Comparison of ENCODE assay signal across 7 mouse cellular contexts in genomic region chr5:35523735-35524134, GRCm38 (mm10). TPM values are rescaled to one million over a fixed set of nuclear protein-coding genes. Genes with fewer than 3 reads are reported as not detected.
DNase-seq lines count a peak whose midpoint lies in the region; ATAC-seq and TF ChIP-seq lines count a peak whose summit lies in the region.

No protein-coding gene starts in this region.

- peaks cover 2% of the 10 kb centered on the region for H3K4me1 ChIP-seq in ES-Bruce4 (ENCODE audit: control insufficient read depth, insufficient read depth, low read length)
- peaks cover 22% of the 10 kb centered on the region for H3K4me1 ChIP-seq in forebrain, embryonic 12.5 days
- peaks cover 13% of the 10 kb centered on the region for H3K4me1 ChIP-seq in lung, embryonic 15.5 days

- TF ChIP-seq POLR2A in ES-Bruce4 (IDR thresholded peaks at IDR 0.05; ENCODE audit: insufficient read depth, low read length) = no peak

- no peak overlapping the region for H3K4me3 ChIP-seq in ES-Bruce4 (ENCODE audit: low read depth, low read length)
- no peak overlapping the region for H3K4me3 ChIP-seq in forebrain, embryonic 12.5 days (replicated peaks)
- no peak overlapping the region for H3K4me3 ChIP-seq in lung, embryonic 15.5 days

- TF ChIP-seq EP300 in ES-Bruce4 (IDR thresholded peaks at IDR 0.05; ENCODE audit: insufficient read depth, low read depth, low read length) = no peak

- no peak overlapping the region for H3K27ac ChIP-seq in ES-Bruce4 (ENCODE audit: insufficient read depth, low read length)
- H3K27ac ChIP-seq in forebrain, embryonic 12.5 days = no peak overlapping the region
- H3K27ac ChIP-seq in lung, embryonic 15.5 days = no peak overlapping the region

- TF ChIP-seq CTCF in ES-Bruce4 (IDR thresholded peaks at IDR 0.05; ENCODE audit: low read depth, low read length) = peak; percentile 65

- no peaks in the 10 kb centered on the region; the same call in 1 of the 2 replicates for H3K27me3 ChIP-seq in ES-Bruce4 (ENCODE audit: control insufficient read depth, insufficient read depth, low read length, poor library complexity, severe bottlenecking)
- H3K27me3 ChIP-seq in forebrain, embryonic 12.5 days = peaks cover 46% of the 10 kb centered on the region
- H3K27me3 ChIP-seq in lung, embryonic 15.5 days = peaks cover 27% of the 10 kb centered on the region

- H3K9me3 ChIP-seq in ES-Bruce4 (replicated peaks; ENCODE audit: control insufficient read depth, insufficient read depth, low read length, poor library complexity, severe bottlenecking) = no peaks in the 10 kb centered on the region
- H3K9me3 ChIP-seq in forebrain, embryonic 12.5 days = no peaks in the 10 kb centered on the region
- no peaks in the 10 kb centered on the region for H3K9me3 ChIP-seq in lung, embryonic 15.5 days

- 2% methylated on average over 5 of the region's 5 CpGs for WGBS in forebrain, embryonic 12.5 days
- under 1% methylated on average over 5 of the region's 5 CpGs for WGBS in lung, embryonic 15.5 days

- no peak overlapping the region for H3K4me2 ChIP-seq in forebrain, embryonic 12.5 days
- H3K4me2 ChIP-seq in lung, embryonic 15.5 days = no peak overlapping the region

- no peak overlapping the region for H3K9ac ChIP-seq in ES-Bruce4 (ENCODE audit: low read depth, poor library complexity, severe bottlenecking)
- no peak overlapping the region for H3K9ac ChIP-seq in forebrain, embryonic 12.5 days
- no peak overlapping the region for H3K9ac ChIP-seq in lung, embryonic 15.5 days

- DNase-seq in A20 (ENCODE audit: low read depth, low spot score) = peak; percentile 46
- peak; percentile 75 for DNase-seq in kidney, postnatal 14 days
- DNase-seq in right cerebral cortex, adult 2 months (ENCODE audit: low spot score in 2 of 2) = peak; percentile 76 to 81

- H3K36me3 ChIP-seq in ES-Bruce4 (ENCODE audit: control insufficient read depth, insufficient read depth, low read length, poor library complexity, severe bottlenecking) = no peaks in the 10 kb centered on the region
- H3K36me3 ChIP-seq in forebrain, embryonic 12.5 days (replicated peaks) = no peaks in the 10 kb centered on the region
- H3K36me3 ChIP-seq in lung, embryonic 15.5 days = no peaks in the 10 kb centered on the region

- peak; percentile 42; the same call in 1 of the 2 replicates for ATAC-seq in cerebellum, adult (ENCODE audit: insufficient number of reproducible peaks, low FRiP score, low TSS enrichment)
- peak; percentile 15; the same call in 1 of the 2 replicates for ATAC-seq in forebrain, embryonic 12.5 days (ENCODE audit: low FRiP score)
- ATAC-seq in lung, embryonic 15.5 days (ENCODE audit: borderline replicate concordance, extremely low read depth, low FRiP score, low TSS enrichment) = 0 out of 2 replicates have a peak, but pooled peaks have one; percentile 27

RNA-seq across cellular contexts. Expression of gene Cpz, which starts 1.8 kb away (rescaled TPM):
- polyA plus RNA-seq in ES-Bruce4 (2011; ENCODE audit: insufficient read depth, insufficient read length, low read depth, missing spikeins) = 4.6 and 6.8 TPM in 2 replicates
- polyA plus RNA-seq in forebrain, embryonic 12.5 days (2016; fragmentation: Nextera tagmentation; extraction: Ambion mirVana) = 1.7 and 3.0 TPM in 2 replicates
- 5.8 and 8.7 TPM in 2 replicates for polyA plus RNA-seq in lung, embryonic 15.5 days (2015; fragmentation: Nextera tagmentation; extraction: Ambion mirVana)

RNA-seq across cellular contexts. Expression of gene Trmt44, which starts 51.1 kb away (rescaled TPM):
- polyA plus RNA-seq in ES-Bruce4 (2011; ENCODE audit: insufficient read depth, insufficient read length, low read depth, missing spikeins) = 10.2 and 12.5 TPM in 2 replicates
- 9.8 and 11.1 TPM in 2 replicates for polyA plus RNA-seq in forebrain, embryonic 12.5 days (2016; fragmentation: Nextera tagmentation; extraction: Ambion mirVana)
- 8.0 and 8.5 TPM in 2 replicates for polyA plus RNA-seq in lung, embryonic 15.5 days (2015; fragmentation: Nextera tagmentation; extraction: Ambion mirVana)

RNA-seq across cellular contexts. Expression of gene Acox3, which starts 59.1 kb away (rescaled TPM):
- polyA plus RNA-seq in ES-Bruce4 (2011; ENCODE audit: insufficient read depth, insufficient read length, low read depth, missing spikeins) = 11.4 and 15.1 TPM in 2 replicates
- polyA plus RNA-seq in forebrain, embryonic 12.5 days (2016; fragmentation: Nextera tagmentation; extraction: Ambion mirVana) = 15.6 and 17.6 TPM in 2 replicates
- polyA plus RNA-seq in lung, embryonic 15.5 days (2015; fragmentation: Nextera tagmentation; extraction: Ambion mirVana) = 11.1 and 13.5 TPM in 2 replicates
